Mouse (Mus musculus): ENCODE data around the gene Mars. TPM values are rescaled to one million over a fixed set of nuclear protein-coding genes. Genes with fewer than 3 reads are reported as not detected.

The Mars gene
- polyA plus RNA-seq, 1 experiment from 2014 or later = 108 TPM

DNA sequence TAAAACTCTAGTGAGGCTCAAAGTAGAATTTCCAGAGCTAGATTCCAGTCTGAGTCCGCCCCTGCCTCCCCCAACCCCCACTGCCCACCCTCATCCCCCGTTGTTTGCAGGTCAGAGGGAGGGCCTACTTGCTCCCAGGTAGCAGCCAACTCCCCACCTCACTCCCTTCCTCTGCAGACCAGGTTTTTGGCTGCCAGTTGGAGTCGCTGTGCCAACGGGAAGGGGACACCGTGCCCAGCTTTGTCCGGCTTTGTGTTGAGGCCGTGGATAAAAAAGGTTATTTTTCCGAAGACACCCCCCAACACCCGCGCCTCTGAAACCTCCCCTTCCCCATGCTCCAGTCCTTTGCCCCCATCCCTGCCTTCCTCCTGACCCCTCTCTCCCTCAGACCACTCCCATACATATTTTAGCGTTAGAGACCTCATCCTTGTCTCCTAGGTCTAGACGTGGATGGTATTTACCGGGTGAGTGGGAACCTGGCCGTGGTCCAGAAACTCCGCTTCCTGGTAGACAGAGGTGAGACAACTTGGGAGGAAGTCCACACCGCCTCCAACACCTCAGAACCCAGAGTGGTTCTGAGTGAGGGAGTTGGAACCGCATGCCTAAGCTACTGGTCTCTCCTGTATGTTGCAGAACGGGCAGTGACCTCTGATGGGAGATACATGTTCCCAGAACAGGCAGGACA, 16.0 kb upstream of the Mars start:
- ATAC-seq (ENCODE audit: low read depth) (no peak), DNase-seq (ENCODE audit: low spot score) (no peak)
- Histone ChIP-seq H3K9me3 (ENCODE audit: control insufficient read depth, low read length) (no peaks in the 10 kb centered on the region), H3K4me3 (ENCODE audit: low read depth, low read length) (no peak overlapping the region), H3K4me1 (ENCODE audit: control insufficient read depth, insufficient read depth, low read length) (0 out of 2 replicates have a peak, but pooled peaks cover 9% of the 10 kb centered on the region), H3K9ac (ENCODE audit: low read depth, low read length) (no peak overlapping the region), H3K36me3 (ENCODE audit: control insufficient read depth, insufficient read depth, low read length) (peaks cover 20% of the 10 kb centered on the region), H3K4me2 (ENCODE audit: low read depth, low read length) (no peak overlapping the region), H3K27ac (replicated peaks; ENCODE audit: low read depth, low read length) (no peak overlapping the region), H3K27me3 (replicated peaks; ENCODE audit: control insufficient read depth, insufficient read depth, low read length) (peaks cover 58% of the 10 kb centered on the region)
- WGBS = 56% methylated on average over 18 of the region's 18 CpGs

DNA sequence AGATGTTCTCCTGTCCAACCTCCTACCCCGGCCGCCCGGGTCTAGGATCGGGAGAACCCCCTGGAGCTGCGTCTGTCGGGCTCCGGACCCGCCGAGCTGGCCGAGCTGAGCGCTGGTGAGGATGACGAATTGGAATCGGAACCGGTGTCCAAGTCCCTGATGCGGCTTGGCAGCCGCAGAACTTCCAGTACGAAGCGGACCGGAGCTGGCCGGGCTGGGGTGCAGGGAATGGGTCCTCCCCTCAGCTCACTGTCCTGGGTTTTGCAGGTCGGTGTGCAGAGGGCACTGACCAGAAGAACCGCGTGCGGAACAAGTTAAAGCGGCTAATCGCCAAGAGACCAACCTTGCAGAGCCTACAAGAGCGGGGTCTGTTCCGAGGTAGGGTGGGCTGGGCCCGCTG, 15.2 kb upstream of the Mars start:
- peak overlapping the region; percentile 61 for H3K4me2 ChIP-seq (ENCODE audit: low read depth, low read length)
- no peaks in the 10 kb centered on the region for H3K9me3 ChIP-seq (ENCODE audit: control insufficient read depth, low read length)
- H3K36me3 ChIP-seq (ENCODE audit: control insufficient read depth, insufficient read depth, low read length) = peaks cover 12% of the 10 kb centered on the region
- H3K4me1 ChIP-seq (ENCODE audit: control insufficient read depth, insufficient read depth, low read length) = 0 out of 2 replicates have a peak, but pooled peaks cover 9% of the 10 kb centered on the region
- H3K9ac ChIP-seq (ENCODE audit: low read depth, low read length) = peak overlapping the region; percentile 43
- no peak for DNase-seq (ENCODE audit: low spot score)
- H3K27ac ChIP-seq (replicated peaks; ENCODE audit: low read depth, low read length) = no peak overlapping the region
- WGBS = 10% methylated on average over 29 of the region's 29 CpGs
- peaks cover 58% of the 10 kb centered on the region for H3K27me3 ChIP-seq (replicated peaks; ENCODE audit: control insufficient read depth, insufficient read depth, low read length)
- peak overlapping the region; percentile 39 for H3K4me3 ChIP-seq (ENCODE audit: low read depth, low read length)
- no peak for ATAC-seq (ENCODE audit: low read depth)

DNA sequence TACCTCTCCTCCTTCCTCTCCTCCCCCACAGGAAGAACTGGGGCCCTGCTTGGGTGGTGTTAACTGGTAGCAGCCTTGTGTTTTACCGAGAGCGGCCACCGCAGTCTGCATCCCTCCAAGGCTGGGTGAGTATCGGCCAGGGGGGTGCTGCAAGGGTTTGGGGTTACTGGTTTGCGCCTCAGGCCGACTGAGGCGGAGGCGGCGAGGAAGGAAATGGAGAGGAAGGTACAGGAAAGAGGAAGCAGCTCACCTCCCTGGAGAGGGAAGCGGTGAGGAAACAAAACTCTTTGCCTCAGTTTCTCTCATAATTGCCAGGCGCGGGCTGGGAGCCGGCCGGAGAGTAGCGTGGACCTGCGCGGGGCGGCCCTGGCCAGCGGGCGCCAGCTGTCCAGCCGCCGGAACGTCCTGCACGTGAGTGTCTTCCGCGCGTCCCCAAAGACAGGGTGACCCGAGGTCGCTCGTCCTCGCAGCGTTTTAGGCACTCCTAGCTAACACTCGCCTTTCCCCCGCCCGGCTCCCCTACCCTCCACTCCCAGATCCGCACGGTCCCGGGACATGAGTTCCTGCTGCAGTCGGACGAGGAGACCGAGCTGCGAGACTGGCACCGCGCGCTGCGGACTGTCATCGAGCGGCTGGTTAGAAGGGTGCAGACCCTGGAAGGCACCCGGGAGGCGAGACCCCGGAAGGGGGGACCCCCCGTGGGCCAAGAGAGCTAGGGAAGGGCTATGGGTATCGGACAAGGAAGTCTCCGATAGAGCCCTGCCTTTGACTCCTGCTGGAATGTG, 14.6 kb upstream of the Mars start:
- Histone ChIP-seq H3K9ac (ENCODE audit: low read depth, low read length) (peak overlapping the region; percentile 43), H3K36me3 (ENCODE audit: control insufficient read depth, insufficient read depth, low read length) (peaks cover 7% of the 10 kb centered on the region; the same call in 1 of the 2 replicates), H3K4me3 (ENCODE audit: low read depth, low read length) (peak overlapping the region; percentile 39), H3K4me2 (ENCODE audit: low read depth, low read length) (peak overlapping the region; percentile 61), H3K27me3 (replicated peaks; ENCODE audit: control insufficient read depth, insufficient read depth, low read length) (peaks cover 58% of the 10 kb centered on the region), H3K4me1 (ENCODE audit: control insufficient read depth, insufficient read depth, low read length) (0 out of 2 replicates have a peak, but pooled peaks cover 9% of the 10 kb centered on the region), H3K9me3 (ENCODE audit: control insufficient read depth, low read length) (no peaks in the 10 kb centered on the region), H3K27ac (replicated peaks; ENCODE audit: low read depth, low read length) (no peak overlapping the region)
- DNase-seq (ENCODE audit: low spot score) = no peak
- peak; percentile 32 for ATAC-seq (ENCODE audit: low read depth)
- WGBS = 3% methylated on average over 38 of the region's 54 CpGs

DNA sequence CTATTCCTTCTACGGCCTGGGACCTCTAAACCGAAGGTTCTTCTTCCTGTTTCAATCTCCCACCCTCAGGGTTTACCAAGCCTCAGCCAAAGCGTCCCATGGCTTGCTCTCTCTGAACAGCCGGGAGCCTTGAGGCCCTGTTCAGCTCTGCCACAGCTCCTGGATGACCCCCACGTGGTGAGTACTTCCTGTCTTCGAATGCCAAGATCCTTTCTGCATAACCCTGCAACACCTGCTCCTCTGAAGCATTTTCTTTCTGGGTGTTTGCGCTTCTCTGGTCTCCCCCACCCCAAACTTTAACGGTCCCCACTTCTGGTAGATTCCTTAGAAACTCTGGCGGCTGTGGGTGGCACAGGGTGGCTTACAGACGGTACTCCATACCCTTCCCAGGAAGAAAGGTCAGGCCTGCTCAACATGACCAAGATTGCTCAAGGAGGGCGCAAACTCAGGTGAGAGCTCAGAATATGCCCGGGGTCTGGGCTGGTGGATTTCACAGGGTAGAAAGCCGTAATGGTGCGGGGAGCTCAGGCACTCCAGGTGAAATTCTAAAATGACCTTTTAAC, 13.9 kb upstream of the Mars start:
- Histone ChIP-seq H3K27ac (replicated peaks; ENCODE audit: low read depth, low read length) (no peak overlapping the region), H3K4me1 (ENCODE audit: control insufficient read depth, insufficient read depth, low read length) (0 out of 2 replicates have a peak, but pooled peaks cover 9% of the 10 kb centered on the region), H3K4me2 (ENCODE audit: low read depth, low read length) (peak overlapping the region; percentile 61), H3K9ac (ENCODE audit: low read depth, low read length) (peak overlapping the region; percentile 43; the same call in 1 of the 2 replicates), H3K9me3 (ENCODE audit: control insufficient read depth, low read length) (no peaks in the 10 kb centered on the region), H3K4me3 (ENCODE audit: low read depth, low read length) (peak overlapping the region; percentile 39), H3K27me3 (replicated peaks; ENCODE audit: control insufficient read depth, insufficient read depth, low read length) (peaks cover 58% of the 10 kb centered on the region), H3K36me3 (ENCODE audit: control insufficient read depth, insufficient read depth, low read length) (0 out of 2 replicates have a peak, but pooled peaks cover under 1% of the 10 kb centered on the region)
- ATAC-seq (ENCODE audit: low read depth) = no peak
- DNase-seq (ENCODE audit: low spot score) = no peak
- 30% methylated on average over 14 of the region's 14 CpGs for WGBS

DNA sequence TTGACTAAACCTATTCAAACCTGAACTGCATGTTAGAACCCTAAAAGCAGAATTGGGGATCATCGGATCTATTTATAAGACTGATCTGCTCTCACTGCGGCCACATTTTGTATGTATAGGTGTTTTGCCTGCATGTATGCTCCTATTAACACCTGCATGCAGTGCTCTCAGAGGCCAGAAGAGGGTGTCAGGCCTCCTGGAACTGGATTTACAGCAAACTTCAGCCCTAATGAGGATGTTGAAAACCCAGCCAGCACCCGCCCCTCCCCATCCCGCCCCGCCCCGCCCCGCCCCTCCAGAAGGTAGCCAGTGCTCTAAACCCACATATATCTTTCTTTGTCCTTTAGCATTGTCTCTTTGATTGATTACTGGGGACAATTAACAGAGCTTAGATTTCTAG, 12.9 kb upstream of the Mars start:
- Histone ChIP-seq H3K4me2 (ENCODE audit: low read depth, low read length) (no peak overlapping the region), H3K4me3 (ENCODE audit: low read depth, low read length) (no peak overlapping the region), H3K27me3 (replicated peaks; ENCODE audit: control insufficient read depth, insufficient read depth, low read length) (peaks cover 58% of the 10 kb centered on the region), H3K27ac (replicated peaks; ENCODE audit: low read depth, low read length) (no peak overlapping the region), H3K36me3 (ENCODE audit: control insufficient read depth, insufficient read depth, low read length) (no peaks in the 10 kb centered on the region), H3K9me3 (ENCODE audit: control insufficient read depth, low read length) (no peaks in the 10 kb centered on the region), H3K4me1 (ENCODE audit: control insufficient read depth, insufficient read depth, low read length) (0 out of 2 replicates have a peak, but pooled peaks cover 9% of the 10 kb centered on the region), H3K9ac (ENCODE audit: low read depth, low read length) (no peak overlapping the region)
- ATAC-seq (ENCODE audit: low read depth) (no peak), DNase-seq (ENCODE audit: low spot score) (peak; percentile 76)
- 8% methylated on average over 7 of the region's 7 CpGs for WGBS

DNA sequence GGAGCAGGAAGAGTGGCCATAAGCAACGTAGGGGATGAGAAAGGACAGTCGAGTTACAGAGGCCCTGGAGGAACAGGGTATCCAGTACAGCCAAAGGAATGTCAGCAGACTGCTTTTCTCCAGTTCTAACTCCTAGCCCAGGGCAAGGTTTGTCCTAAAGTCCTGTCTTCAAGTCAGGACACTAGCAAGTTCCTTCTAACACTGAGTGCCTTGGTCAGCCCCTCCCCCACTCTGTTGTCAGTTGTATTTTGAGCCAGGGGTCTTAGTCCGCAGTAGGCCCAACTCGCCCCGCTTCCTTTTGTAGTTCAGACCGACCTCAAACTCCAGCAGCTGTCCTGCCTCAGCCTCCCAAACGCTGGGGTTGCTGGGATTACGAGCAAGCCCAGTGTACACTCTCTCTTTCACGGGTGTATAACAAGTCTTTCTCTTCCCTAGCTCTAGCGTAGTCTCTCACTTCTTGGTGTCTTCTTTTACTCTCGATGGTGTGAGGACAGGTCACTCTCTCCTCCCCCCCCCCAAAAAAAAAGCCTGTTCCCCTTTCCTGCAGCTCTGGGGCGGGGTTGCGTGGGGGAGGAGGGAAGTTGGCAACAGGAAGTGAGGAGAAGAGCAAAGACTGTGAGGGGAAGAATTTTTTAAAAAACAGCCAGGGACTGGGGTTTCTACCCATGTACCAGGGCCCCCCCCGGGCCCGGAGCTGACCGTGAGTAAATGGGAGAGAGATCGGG, 11.7 kb upstream of the Mars start:
- no peaks in the 10 kb centered on the region for H3K36me3 ChIP-seq (ENCODE audit: control insufficient read depth, insufficient read depth, low read length)
- H3K9ac ChIP-seq (ENCODE audit: low read depth, low read length) = no peak overlapping the region
- DNase-seq (ENCODE audit: low spot score) (no peak), ATAC-seq (ENCODE audit: low read depth) (no peak)
- H3K4me2 ChIP-seq (ENCODE audit: low read depth, low read length) = no peak overlapping the region
- 0 out of 2 replicates have a peak, but pooled peaks cover 9% of the 10 kb centered on the region for H3K4me1 ChIP-seq (ENCODE audit: control insufficient read depth, insufficient read depth, low read length)
- no peak overlapping the region for H3K4me3 ChIP-seq (ENCODE audit: low read depth, low read length)
- no peak overlapping the region for H3K27ac ChIP-seq (replicated peaks; ENCODE audit: low read depth, low read length)
- H3K27me3 ChIP-seq (replicated peaks; ENCODE audit: control insufficient read depth, insufficient read depth, low read length) = peaks cover 51% of the 10 kb centered on the region
- H3K9me3 ChIP-seq (ENCODE audit: control insufficient read depth, low read length) = no peaks in the 10 kb centered on the region
- 76% methylated on average over 17 of the region's 17 CpGs for WGBS

DNA sequence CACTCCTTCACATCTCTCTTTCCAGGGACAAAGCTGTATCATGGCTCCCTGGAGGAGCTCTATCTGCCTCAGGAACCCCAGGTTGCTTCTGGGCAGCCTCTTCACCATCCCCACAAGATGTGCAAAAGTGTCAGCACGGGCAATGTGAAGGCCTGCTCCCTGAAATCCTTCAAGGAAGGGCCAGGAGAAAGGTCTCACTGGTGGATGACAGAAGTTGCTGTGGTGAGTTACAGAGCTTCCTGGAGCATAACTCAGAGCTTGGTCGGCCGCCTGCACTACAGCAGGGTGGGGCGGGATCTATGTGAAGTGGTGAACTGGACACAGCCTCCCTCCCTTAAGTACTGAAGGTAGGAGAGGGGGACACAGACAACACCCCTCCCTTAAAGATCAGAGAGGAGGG, 11.1 kb upstream of the Mars start:
- Histone ChIP-seq H3K36me3 (ENCODE audit: control insufficient read depth, insufficient read depth, low read length) (no peaks in the 10 kb centered on the region), H3K9ac (ENCODE audit: low read depth, low read length) (no peak overlapping the region), H3K27ac (replicated peaks; ENCODE audit: low read depth, low read length) (no peak overlapping the region), H3K4me1 (ENCODE audit: control insufficient read depth, insufficient read depth, low read length) (0 out of 2 replicates have a peak, but pooled peaks cover 9% of the 10 kb centered on the region), H3K4me3 (ENCODE audit: low read depth, low read length) (no peak overlapping the region), H3K4me2 (ENCODE audit: low read depth, low read length) (no peak overlapping the region), H3K27me3 (replicated peaks; ENCODE audit: control insufficient read depth, insufficient read depth, low read length) (peaks cover 44% of the 10 kb centered on the region), H3K9me3 (ENCODE audit: control insufficient read depth, low read length) (no peaks in the 10 kb centered on the region)
- WGBS = 72% methylated on average over 4 of the region's 4 CpGs
- DNase-seq (ENCODE audit: low spot score) (no peak), ATAC-seq (ENCODE audit: low read depth) (no peak)

DNA sequence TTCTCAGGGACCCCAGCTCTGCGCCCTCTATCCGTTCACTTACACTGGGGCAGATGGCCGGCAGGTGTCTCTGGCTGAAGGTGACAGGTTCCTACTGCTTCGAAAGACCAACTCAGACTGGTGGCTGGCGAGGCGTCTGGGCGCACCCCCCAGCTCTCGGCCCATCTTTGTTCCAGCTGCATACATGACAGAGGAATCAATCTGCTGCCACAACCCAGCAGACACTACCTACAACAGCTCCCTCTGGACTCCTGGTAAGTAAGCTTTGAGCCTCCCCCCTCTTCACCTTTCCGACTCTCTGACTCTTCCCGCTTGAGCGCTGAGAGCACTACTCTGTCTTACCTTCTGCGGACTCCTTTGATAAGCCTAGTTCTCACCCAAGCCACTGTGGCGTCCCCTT, 10.6 kb upstream of the Mars start:
- no peaks in the 10 kb centered on the region for H3K9me3 ChIP-seq (ENCODE audit: control insufficient read depth, low read length)
- 55% methylated on average over 13 of the region's 13 CpGs for WGBS

More for the DNA sequence above, 10.6 kb upstream of the Mars start:
- peaks cover 39% of the 10 kb centered on the region for H3K27me3 ChIP-seq (replicated peaks; ENCODE audit: control insufficient read depth, insufficient read depth, low read length)
- no peak overlapping the region for H3K27ac ChIP-seq (replicated peaks; ENCODE audit: low read depth, low read length)
- no peaks in the 10 kb centered on the region for H3K36me3 ChIP-seq (ENCODE audit: control insufficient read depth, insufficient read depth, low read length)
- ATAC-seq (ENCODE audit: low read depth) (no peak), DNase-seq (ENCODE audit: low spot score) (no peak)
- H3K9ac ChIP-seq (ENCODE audit: low read depth, low read length) = no peak overlapping the region
- no peak overlapping the region for H3K4me2 ChIP-seq (ENCODE audit: low read depth, low read length)
- H3K4me3 ChIP-seq (ENCODE audit: low read depth, low read length) = no peak overlapping the region
- H3K4me1 ChIP-seq (ENCODE audit: control insufficient read depth, insufficient read depth, low read length) = 0 out of 2 replicates have a peak, but pooled peaks cover 9% of the 10 kb centered on the region
